Mouse (Mus musculus) midbrain, embryonic 12.5 days (tissue): ENCODE measurements around the gene Med19. TPM values are rescaled to one million over a fixed set of nuclear protein-coding genes. Genes with fewer than 3 reads are reported as not detected.
A peak's percentile ranks its signal among the peaks of the same experiment; 100 is the strongest.
"Not testable (repeated sequence)": the region's sequence is repeated elsewhere in the genome, so short reads cannot be mapped to it uniquely, and the experiment has no call there.

ENCODE experiments used
- ATAC-seq: fragments of 200-750 bp; cut with Nextera tagmentation; 2 replicates; pipeline ENCODE4 v1.8.0; 2017; ENCODE audit warnings: low read depth, moderate TSS enrichment, moderate library complexity; ENCODE audit not compliant: low FRiP score
- H3K27ac ChIP-seq: fragments of 300-500 bp; sonication (generic); replicated peaks from 2 replicates; pipeline ENCODE4 v1.5.1; 2016; ENCODE audit warnings: mild to moderate bottlenecking
- H3K27me3 ChIP-seq: fragments of 300-500 bp; sonication (generic); 2 replicates; pipeline ENCODE4 v1.6.1; 2016; ENCODE audit warnings: mild to moderate bottlenecking
- H3K36me3 ChIP-seq: fragments of 300-500 bp; sonication (generic); 2 replicates; pipeline ENCODE4 v1.6.1; 2016
- H3K4me1 ChIP-seq: fragments of 300-500 bp; sonication (generic); 2 replicates; pipeline ENCODE4 v1.6.1; 2016
- H3K4me2 ChIP-seq: fragments of 300-500 bp; sonication (generic); replicated peaks from 2 replicates; pipeline ENCODE4 v1.6.1; 2016; ENCODE audit warnings: mild to moderate bottlenecking, moderate library complexity
- H3K4me3 ChIP-seq: fragments of 300-500 bp; sonication (generic); 2 replicates; pipeline ENCODE4 v1.5.1; 2016; ENCODE audit warnings: mild to moderate bottlenecking
- H3K9ac ChIP-seq: fragments of 300-500 bp; sonication (generic); replicated peaks from 2 replicates; pipeline ENCODE4 v1.6.1; 2016; ENCODE audit warnings: mild to moderate bottlenecking, moderate library complexity
- H3K9me3 ChIP-seq: fragments of 300-500 bp; sonication (generic); 2 replicates; pipeline ENCODE4 v1.6.1; 2016; ENCODE audit warnings: mild to moderate bottlenecking
- WGBS: fragments of 180-500 bp; shearing (Covaris S2); methylation state at CpG from one replicate; pipeline ENCODE4 v1.1.7; 2016; 5-methylcytosine and 5-hydroxymethylcytosine counted together
- polyA plus RNA-seq: library from polyadenylated mRNA; unstranded; fragments of >200 nt; fragmentation: Nextera tagmentation; extraction: Ambion mirVana; gene quantifications from 2 replicates; pipeline ENCODE4 v1.2.1, GENCODE M21; 2016

Med19 gene
- polyA plus RNA-seq, 1 experiment from 2014 or later: 51.8 TPM

DNA sequence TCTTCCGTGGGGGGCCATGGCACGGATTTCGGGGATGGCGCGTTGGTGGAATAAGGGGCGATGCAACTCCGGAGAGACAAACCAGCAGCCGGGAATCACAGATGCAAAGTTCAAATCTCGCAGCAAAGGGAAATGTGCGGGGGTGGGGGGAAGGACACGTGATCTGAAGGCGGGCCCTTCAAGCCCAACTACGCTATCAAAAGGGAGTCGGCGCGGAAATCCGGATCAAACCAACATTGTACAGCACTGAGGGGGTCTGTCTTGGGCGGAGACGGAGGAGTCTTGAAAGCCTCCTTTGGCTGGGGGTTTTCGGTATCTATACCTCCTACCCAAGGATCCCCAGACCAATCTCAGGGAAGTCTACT is 7.7 kb upstream of the Med19 start, which contains the start of gene Selenoh:
Selenoh (minus strand) TSS at position 202 of the 365 bp plus-strand sequence.
- Histone ChIP-seq H3K9ac (peak within 1 kb of the TSS; percentile 85), H3K4me1 (peaks cover 11% of the 10 kb centered on the region), H3K27me3 (no peaks in the 10 kb centered on the region), H3K36me3 (peaks cover 40% of the 10 kb centered on the region), H3K4me3 (peak within 1 kb of the TSS; percentile 78), H3K9me3 (no peaks in the 10 kb centered on the region), H3K4me2 (peak within 1 kb of the TSS; percentile 71), H3K27ac (peak within 1 kb of the TSS; percentile 93)
- ATAC-seq: peak; percentile 97
- WGBS: 1% methylated on average over 20 of the region's 20 CpGs

DNA sequence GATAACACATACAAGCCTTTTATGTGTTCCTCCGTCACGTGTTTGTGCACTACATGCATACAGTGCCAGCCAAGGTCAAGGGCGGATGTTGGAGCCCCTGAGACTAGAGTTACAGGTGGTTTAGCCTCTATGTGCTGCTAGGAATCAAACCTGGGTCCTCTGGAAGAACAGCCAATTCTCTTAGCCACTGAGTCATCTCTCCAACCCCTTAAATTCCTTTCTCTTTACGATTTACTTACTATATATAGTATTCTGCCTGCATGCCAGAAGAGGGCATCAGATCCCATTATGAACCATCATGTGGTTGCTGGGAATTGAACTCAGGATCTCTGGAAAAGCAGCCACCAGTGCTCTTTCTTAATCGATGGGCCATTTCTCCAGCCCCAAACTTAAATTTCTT is 6.7 kb upstream of the Med19 start:
- ATAC-seq, H3K9me3 ChIP-seq: not testable (repeated sequence)
- peak overlapping the region; percentile 71; the same call in 1 of the 2 replicates for H3K4me2 ChIP-seq

DNA sequence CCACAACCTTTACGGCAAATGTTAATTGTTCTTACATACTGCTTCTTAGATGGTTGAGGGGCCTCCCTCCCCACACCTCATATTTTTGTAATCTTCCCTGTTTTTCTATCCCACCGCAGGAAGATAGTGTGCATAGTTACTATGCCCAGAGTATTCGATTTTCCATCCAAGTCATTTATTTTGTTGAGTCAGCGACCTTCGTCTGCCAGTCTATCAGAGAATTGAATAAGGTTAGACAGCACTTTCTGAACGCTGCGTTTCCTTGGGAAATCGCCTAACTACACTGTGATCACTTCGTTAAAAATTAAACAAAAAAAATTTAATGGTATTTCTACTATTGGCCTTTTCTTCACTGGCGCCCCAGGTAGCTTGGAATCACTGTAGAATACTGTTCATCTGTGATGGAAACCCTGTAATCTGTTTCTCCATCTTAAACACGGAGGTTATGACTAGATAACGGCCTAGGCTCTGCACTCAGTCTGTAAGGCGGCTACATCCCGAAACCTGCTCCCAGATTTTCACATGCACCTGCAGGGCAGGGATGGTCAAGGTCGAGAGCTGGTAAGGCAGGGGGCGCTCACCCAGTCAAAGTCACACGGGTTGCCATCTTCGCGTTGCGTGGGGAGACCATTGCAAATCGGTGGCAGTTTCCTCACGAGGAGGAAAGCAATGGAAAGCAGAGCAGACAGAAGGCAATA is 783 bp upstream of the Med19 start:
- Histone ChIP-seq H3K4me1 (peaks cover 17% of the 10 kb centered on the region), H3K9me3 (no peaks in the 10 kb centered on the region), H3K36me3 (peaks cover 39% of the 10 kb centered on the region), H3K9ac (peak overlapping the region; percentile 65), H3K27me3 (no peaks in the 10 kb centered on the region), H3K4me3 (peak overlapping the region; percentile 98), H3K27ac (peak overlapping the region; percentile 61; the same call in 1 of the 2 replicates), H3K4me2 (peak overlapping the region; percentile 65)
- ATAC-seq: peak; percentile 53
- WGBS: 11% methylated on average over 22 of the region's 22 CpGs

More for the DNA sequence above, 6.7 kb upstream of the Med19 start:
- peaks cover 45% of the 10 kb centered on the region for H3K36me3 ChIP-seq
- not testable (repeated sequence) for H3K27ac ChIP-seq, H3K27me3 ChIP-seq, H3K4me3 ChIP-seq, H3K9ac ChIP-seq
- H3K4me1 ChIP-seq: peaks cover 11% of the 10 kb centered on the region
- 82% methylated on average over 4 of the region's 5 CpGs for WGBS

DNA sequence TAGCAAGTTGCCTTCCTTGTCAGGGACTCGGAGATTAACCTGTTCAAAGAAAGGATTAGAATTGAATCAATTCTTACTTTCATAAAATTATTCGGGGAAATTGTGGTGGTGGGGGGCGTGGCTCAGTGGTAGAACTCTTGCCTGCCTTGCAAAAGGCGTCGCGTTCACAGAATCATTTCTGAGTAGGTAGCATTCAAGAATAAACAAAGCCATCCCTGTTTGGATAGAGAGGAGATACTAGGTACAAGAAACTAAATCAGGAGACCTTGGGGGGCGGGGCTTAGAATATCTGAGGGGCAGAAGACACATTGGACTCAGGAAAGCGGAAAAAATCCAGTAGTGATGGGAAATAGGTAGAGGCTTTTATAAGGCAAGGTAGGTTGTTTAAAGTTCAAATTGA is 814 bp downstream of the Med19 start, which contains the start of gene Tmx2:
Tmx2 (minus strand) TSS at position 125 of the 400 bp plus-strand sequence.
- H3K27me3 ChIP-seq: no peaks in the 10 kb centered on the region
- 19% methylated on average over 8 of the region's 8 CpGs for WGBS
- ATAC-seq: no peak
- H3K4me3 ChIP-seq: peak within 1 kb of the TSS; percentile 98
- peak within 1 kb of the TSS; percentile 87 for H3K4me2 ChIP-seq
- peaks cover 26% of the 10 kb centered on the region for H3K36me3 ChIP-seq
- H3K9ac ChIP-seq: peak within 1 kb of the TSS; percentile 86
- no peaks in the 10 kb centered on the region for H3K9me3 ChIP-seq
- peaks cover 17% of the 10 kb centered on the region for H3K4me1 ChIP-seq
- H3K27ac ChIP-seq: peak within 1 kb of the TSS; percentile 56

DNA sequence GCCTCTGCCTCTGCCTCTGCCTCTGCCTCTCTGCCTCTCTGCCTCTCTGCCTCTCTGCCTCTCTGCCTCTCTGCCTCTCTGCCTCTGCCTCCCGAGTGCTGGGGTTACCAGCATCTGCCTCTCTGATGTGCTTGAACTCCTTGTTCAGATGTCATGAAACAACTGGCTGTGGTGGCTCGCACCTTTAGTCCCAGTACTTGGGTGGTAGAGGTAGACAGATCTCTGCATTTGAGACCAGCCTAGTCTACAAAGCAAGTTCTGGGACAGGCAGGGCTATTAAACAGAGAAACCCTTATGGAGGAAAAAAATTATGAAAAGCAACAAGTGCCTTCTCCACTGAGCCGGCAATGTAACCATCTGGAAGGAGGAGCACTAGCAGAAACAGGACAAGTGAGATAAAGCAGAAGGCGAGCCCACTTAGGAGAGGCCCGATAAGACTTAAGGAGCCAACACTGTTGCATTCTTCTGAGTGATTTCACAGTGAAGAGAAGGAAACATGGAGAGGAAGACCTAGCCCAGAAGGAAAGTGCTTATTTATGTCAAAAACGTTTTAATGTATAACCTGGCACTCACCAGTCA is 4.5 kb downstream of the Med19 start:
- no peak overlapping the region for H3K4me3 ChIP-seq
- H3K27me3 ChIP-seq: no peaks in the 10 kb centered on the region
- peaks cover 41% of the 10 kb centered on the region for H3K36me3 ChIP-seq
- no peak overlapping the region for H3K27ac ChIP-seq
- peaks cover 11% of the 10 kb centered on the region for H3K4me1 ChIP-seq
- H3K4me2 ChIP-seq: no peak overlapping the region
- no peak overlapping the region for H3K9ac ChIP-seq
- no peak for ATAC-seq
- H3K9me3 ChIP-seq: no peaks in the 10 kb centered on the region
- WGBS: 88% methylated on average over 6 of the region's 6 CpGs

DNA sequence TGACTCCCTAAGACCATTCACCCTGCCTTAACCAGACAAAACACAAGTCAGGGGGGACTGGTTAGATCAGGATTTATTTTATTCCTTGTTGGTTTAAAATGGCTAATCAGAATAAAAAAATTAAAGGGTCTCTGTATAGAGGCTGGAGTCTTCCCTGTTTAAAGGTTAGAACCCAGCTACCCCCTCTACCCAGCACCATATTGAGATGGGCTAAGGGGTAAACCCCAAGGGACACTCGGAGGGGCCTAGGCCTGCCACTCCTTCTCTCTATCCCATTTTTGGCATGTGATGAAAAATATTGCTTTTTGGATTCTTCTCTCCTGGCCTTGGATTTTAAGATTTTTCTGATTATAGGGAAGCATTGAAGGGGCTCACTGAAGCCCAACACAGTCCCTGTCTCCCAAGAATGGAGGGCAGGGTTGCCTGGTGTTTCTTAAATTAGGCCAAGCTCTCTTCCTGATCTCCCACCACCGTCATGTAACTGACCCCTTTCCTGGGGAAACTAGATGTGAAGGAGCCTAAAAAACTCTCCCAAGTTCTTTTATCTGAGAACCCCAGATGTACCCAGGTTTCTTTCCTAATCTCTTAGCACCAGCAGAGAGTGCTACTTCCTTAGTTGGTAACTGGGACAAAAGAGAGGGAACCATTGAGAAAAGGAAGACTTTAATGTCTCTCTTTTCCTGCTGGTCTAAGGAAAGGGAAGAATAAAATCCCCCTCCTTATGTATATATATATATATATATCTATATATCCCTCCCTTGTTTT is 10.1 kb downstream of the Med19 start:
- no peak for ATAC-seq
- Histone ChIP-seq H3K36me3 (peaks cover 85% of the 10 kb centered on the region), H3K27me3 (no peaks in the 10 kb centered on the region), H3K27ac (no peak overlapping the region), H3K4me1 (no peaks in the 10 kb centered on the region), H3K9me3 (no peaks in the 10 kb centered on the region), H3K9ac (no peak overlapping the region), H3K4me2 (no peak overlapping the region), H3K4me3 (no peak overlapping the region)
- 83% methylated on average over 2 of the region's 2 CpGs for WGBS

DNA sequence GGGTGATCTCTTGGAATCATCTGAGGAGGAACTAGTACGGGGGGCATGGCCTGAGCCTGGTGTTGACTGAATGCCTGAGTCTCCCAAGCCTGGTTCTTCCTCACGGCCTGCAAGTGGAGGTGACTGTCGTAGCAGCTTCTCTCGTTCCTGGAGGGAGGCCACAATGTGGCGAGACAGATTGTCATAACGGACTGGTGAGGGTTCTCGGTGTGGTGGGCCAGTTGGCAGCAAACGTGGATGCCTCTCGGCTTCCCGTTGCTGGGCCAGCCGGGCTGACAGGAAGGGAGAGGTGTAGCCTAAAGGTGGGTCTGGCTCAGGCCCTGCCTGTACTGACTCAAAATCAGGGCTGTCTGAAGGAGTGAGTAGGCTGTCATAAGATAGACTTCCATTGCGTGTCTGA is 11.8 kb downstream of the Med19 start:
- H3K9ac ChIP-seq: no peak overlapping the region
- no peak overlapping the region for H3K27ac ChIP-seq
- ATAC-seq: no peak
- WGBS: 93% methylated on average over 12 of the region's 12 CpGs
- H3K27me3 ChIP-seq: no peaks in the 10 kb centered on the region
- H3K4me3 ChIP-seq: no peak overlapping the region
- peaks cover 89% of the 10 kb centered on the region for H3K36me3 ChIP-seq
- no peak overlapping the region for H3K4me2 ChIP-seq
- H3K4me1 ChIP-seq: no peaks in the 10 kb centered on the region
- no peaks in the 10 kb centered on the region for H3K9me3 ChIP-seq

DNA sequence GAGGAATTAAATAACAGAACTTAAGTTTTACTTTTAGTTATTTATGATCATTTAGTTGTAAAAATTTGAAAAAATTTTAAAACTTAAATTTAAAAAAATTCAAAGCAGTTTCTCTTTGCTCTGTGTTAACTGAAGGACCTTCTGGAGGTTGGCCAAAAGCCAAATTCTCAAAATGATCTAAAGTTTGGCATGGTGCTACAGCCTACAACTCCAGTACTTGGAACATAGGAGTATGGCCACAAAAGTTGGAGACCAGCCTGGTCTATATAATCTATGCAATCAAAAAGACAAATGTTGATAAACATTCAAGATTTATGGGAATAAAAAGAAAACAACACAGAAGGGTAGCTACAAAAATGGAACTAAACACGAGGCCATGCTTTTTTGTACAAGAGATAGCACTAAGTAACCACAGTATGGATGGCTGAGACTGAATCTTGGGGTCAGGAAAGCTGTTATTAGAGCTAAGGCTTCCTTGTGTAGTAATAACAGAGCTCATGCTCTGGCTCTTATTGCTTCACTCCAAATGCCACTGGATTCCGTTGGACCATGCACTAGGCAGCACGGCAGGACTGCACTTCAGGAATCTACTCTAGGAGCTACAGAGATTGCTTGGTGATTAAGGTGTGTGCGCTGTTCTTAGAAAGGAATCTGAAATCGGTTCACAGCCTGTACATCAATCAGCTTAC is 16.9 kb downstream of the Med19 start:
- H3K9ac ChIP-seq: no peak overlapping the region
- H3K9me3 ChIP-seq: no peaks in the 10 kb centered on the region
- WGBS: 93% methylated on average over 5 of the region's 5 CpGs
- H3K27ac ChIP-seq: no peak overlapping the region
- ATAC-seq: no peak
- H3K36me3 ChIP-seq: peaks cover 70% of the 10 kb centered on the region
- no peak overlapping the region for H3K4me3 ChIP-seq
- no peaks in the 10 kb centered on the region for H3K27me3 ChIP-seq
- H3K4me2 ChIP-seq: no peak overlapping the region
- no peaks in the 10 kb centered on the region for H3K4me1 ChIP-seq

DNA sequence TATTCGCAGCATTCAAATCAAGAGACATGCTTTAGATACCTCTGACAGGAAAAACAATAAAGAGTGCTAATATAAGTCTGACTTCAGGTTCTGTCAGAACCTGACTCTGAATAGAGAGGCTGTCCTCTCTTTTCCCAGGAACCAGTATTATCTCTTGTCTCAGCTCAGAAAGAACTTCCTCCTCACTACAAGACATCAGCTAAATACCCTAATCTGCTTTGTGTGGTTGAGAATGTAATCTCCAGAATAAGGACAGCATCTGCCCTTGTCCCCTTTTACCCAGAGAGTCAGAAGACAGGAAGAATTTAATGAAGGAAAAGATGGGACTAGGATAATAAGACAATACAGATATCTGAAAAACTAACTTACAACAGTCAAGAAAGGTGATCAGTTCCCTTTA is 25.3 kb downstream of the Med19 start:
- Histone ChIP-seq H3K9me3 (no peaks in the 10 kb centered on the region), H3K36me3 (peaks cover 40% of the 10 kb centered on the region), H3K4me2 (no peak overlapping the region), H3K27ac (no peak overlapping the region), H3K4me1 (peaks cover 8% of the 10 kb centered on the region; the same call in 1 of the 2 replicates), H3K27me3 (no peaks in the 10 kb centered on the region), H3K4me3 (no peak overlapping the region), H3K9ac (no peak overlapping the region)
- no peak for ATAC-seq
- WGBS: 96% methylated on average over 1 of the region's 1 CpGs

DNA sequence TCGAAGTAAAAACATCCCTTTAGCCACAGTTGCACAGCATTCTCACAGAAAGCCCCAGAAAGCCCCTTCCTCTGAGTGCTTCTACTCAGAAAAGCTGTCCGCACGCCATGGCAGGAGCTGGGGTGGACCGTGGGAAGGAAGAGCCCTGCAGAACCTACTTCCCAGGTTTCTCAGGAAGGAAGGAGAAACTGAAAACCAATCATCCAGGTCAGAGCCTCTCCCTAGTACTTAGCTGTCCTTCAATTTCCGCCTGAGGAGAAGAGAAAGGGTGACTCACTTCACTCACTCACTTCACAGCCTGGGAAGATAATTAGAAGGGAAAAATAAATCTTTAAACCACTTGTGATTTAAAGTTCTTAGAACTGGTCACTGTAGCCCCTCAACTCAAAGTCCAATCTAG is 26.1 kb downstream of the Med19 start:
- Histone ChIP-seq H3K36me3 (peaks cover 41% of the 10 kb centered on the region; the same call in 1 of the 2 replicates), H3K27me3 (no peaks in the 10 kb centered on the region), H3K9me3 (no peaks in the 10 kb centered on the region), H3K9ac (no peak overlapping the region), H3K4me1 (peaks cover 12% of the 10 kb centered on the region; the same call in 1 of the 2 replicates), H3K27ac (no peak overlapping the region), H3K4me2 (no peak overlapping the region), H3K4me3 (no peak overlapping the region)
- WGBS: 69% methylated on average over 5 of the region's 5 CpGs
- no peak for ATAC-seq

DNA sequence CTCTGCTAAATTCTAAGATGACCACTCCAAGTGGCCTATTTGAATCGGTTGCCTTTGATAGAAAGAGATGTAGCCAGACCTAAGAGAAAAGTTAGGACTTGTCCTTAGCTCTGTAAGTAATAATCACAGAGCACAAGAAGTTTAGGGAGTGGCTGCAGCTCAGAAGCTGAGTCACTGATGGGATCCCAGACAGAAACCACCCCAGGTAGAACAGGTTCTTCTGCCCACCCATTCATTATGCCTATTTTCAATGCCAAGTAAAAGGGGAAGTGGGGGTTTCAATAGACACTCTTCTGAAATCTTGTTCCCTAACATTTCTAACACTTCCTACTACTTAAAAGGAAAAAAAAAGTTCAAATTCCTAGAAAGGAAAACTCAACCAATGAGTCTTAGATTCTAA is 27.1 kb downstream of the Med19 start:
- Histone ChIP-seq H3K27ac (no peak overlapping the region), H3K9ac (no peak overlapping the region), H3K36me3 (peaks cover 49% of the 10 kb centered on the region), H3K27me3 (no peaks in the 10 kb centered on the region), H3K4me2 (no peak overlapping the region), H3K4me3 (no peak overlapping the region), H3K4me1 (peaks cover 12% of the 10 kb centered on the region; the same call in 1 of the 2 replicates), H3K9me3 (no peaks in the 10 kb centered on the region)
- WGBS: 85% methylated on average over 1 of the region's 1 CpGs
- no peak for ATAC-seq
